Mouse (Mus musculus) lung, adult 18-20 months (tissue): ENCODE data around the gene Rab3gap2.

ENCODE experiments used
- DNase-seq, 2 experiments: peaks; one replicate each; pipeline ENCODE4 v3.0.0; 2022; ENCODE audit warnings: mixed read lengths in 2 of 2

Gene Rab3gap2

DNA sequence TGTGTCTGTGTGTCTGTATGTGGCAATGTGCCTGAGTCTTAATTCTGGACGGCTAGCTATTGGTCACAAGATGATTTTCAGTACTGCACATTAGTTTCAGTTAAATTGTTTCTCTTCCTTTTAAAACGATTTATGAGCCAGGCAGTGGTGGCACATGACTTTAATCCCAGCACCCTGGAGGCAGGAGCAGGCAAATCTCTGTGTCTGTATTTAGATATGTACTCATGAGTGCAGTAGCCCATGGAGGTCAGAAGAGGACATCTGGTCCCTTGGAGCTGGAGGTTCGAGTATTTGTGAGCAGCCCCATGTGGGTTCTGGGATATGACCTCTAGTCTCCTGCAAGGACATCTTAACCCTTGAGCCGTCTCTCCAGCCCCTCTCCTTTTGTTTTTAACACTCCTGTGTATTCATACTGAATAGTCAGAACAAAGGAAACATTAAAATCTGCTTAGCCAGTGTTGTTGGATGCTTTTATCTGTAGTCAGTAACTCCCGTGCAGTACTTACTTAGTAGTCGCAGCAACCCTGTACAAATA is 131.4 kb downstream of the Rab3gap2 start:
- DNase-seq = no peak
